Mouse (Mus musculus) E14TG2a.4 (cell line): ENCODE data around the gene Grin1.

Source experiments
- CTCF ChIP-seq: conservative IDR thresholded peaks from 2 replicates; pipeline ENCODE4 v1.5.1; 2014; ENCODE audit warnings: low read length
- NANOG ChIP-seq: IDR thresholded peaks from 2 replicates; pipeline ENCODE4 v1.6.1; 2014; ENCODE audit warnings: borderline replicate concordance, low read length, mixed read lengths

- TF ChIP-seq NANOG (no peak), CTCF (no peak)
Observed at GRCm38 (mm10) chr2:25332286-25333160, 13.5 kb upstream of the Grin1 start, which contains the start of gene Man1b1.
